Mouse (Mus musculus) MEL (cell line): ENCODE data around the gene Syn3. TPM values are rescaled to one million over a fixed set of nuclear protein-coding genes. Genes with fewer than 3 reads are reported as not detected.

Experiments
- DNase-seq: peaks from one replicate; pipeline ENCODE4 v3.0.0; 2011; ENCODE audit warnings: low read depth, low spot score
- H3K27ac ChIP-seq: 2 replicates; pipeline ENCODE4 v1.5.1; 2012; ENCODE audit warnings: low read depth, mild to moderate bottlenecking, control low read depth, low read length, moderate library complexity; ENCODE audit not compliant: control insufficient read depth
- H3K27me3 ChIP-seq, 2 experiments: fragments of 150-350 bp in 1 of 2; sonication (generic) in 1 of 2; 2 replicates each; pipeline ENCODE4 v1.6.1; 2012; ENCODE audit warnings: low read length in 2 of 2, mild to moderate bottlenecking in 2 of 2, improper control_type of control experiment in 1 of 2, moderate library complexity in 1 of 2; ENCODE audit not compliant: insufficient read depth in 2 of 2, control insufficient read depth in 1 of 2
- H3K36me3 ChIP-seq, 2 experiments: 2 replicates each; pipeline ENCODE4 v1.6.1; 2012 to 2014; ENCODE audit warnings: low read length in 2 of 2, improper control_type of control experiment in 1 of 2, inconsistent platforms in 1 of 2, mild to moderate bottlenecking in 1 of 2; ENCODE audit not compliant: insufficient read depth in 2 of 2, control insufficient read depth in 1 of 2
- H3K4me1 ChIP-seq, 2 experiments: fragments of 150-350 bp in 1 of 2; sonication (generic) in 1 of 2; 2 replicates each; pipeline ENCODE4 v1.6.1; 2012; ENCODE audit warnings: low read length in 2 of 2, improper control_type of control experiment in 1 of 2, mild to moderate bottlenecking in 1 of 2; ENCODE audit not compliant: insufficient read depth in 2 of 2, control insufficient read depth in 1 of 2
- H3K4me3 ChIP-seq, 2 experiments: fragments of 150-350 bp in 1 of 2; sonication (generic) in 1 of 2; 2 replicates each; pipeline ENCODE4 v1.5.1; 2012; ENCODE audit warnings: low read depth in 2 of 2, low read length in 2 of 2, mild to moderate bottlenecking in 2 of 2, moderate library complexity in 2 of 2, control low read depth in 1 of 2, improper control_type of control experiment in 1 of 2; ENCODE audit not compliant: control insufficient read depth in 1 of 2, insufficient read depth in 1 of 2
- H3K79me2 ChIP-seq: 2 replicates; pipeline ENCODE4 v1.6.1; 2012; ENCODE audit warnings: mild to moderate bottlenecking, low read length, moderate library complexity; ENCODE audit not compliant: control insufficient read depth, poor library complexity, insufficient read depth
- H3K9ac ChIP-seq: 2 replicates; pipeline ENCODE4 v1.6.1; 2012; ENCODE audit warnings: low read depth, mild to moderate bottlenecking, control low read depth, low read length, moderate library complexity; ENCODE audit not compliant: control insufficient read depth, poor library complexity, severe bottlenecking
- H3K9me3 ChIP-seq: fragments of 150-350 bp; sonication (generic); replicated peaks from 2 replicates; pipeline ENCODE4 v1.6.1; 2012; ENCODE audit warnings: mild to moderate bottlenecking, low read length, improper control_type of control experiment, moderate library complexity; ENCODE audit not compliant: insufficient read depth
- CHD2 ChIP-seq: IDR thresholded peaks from 2 replicates; pipeline ENCODE4 v1.6.1; 2011; ENCODE audit warnings: low read length, improper control_type of control experiment
- CTCF ChIP-seq, 3 experiments: IDR thresholded peaks in 2 of 3; conservative IDR thresholded peaks in 1 of 3; 2 replicates each; pipeline ENCODE4 v1.5.1; 2011 to 2012; ENCODE audit warnings: low read length in 3 of 3, low read depth in 2 of 3, mild to moderate bottlenecking in 2 of 3, improper control_type of control experiment in 1 of 3, inconsistent platforms in 1 of 3, mixed read lengths in 1 of 3, moderate library complexity in 1 of 3; ENCODE audit not compliant: control insufficient read depth in 1 of 3, insufficient read depth in 1 of 3, poor library complexity in 1 of 3, severe bottlenecking in 1 of 3
- E2F4 ChIP-seq: IDR thresholded peaks from 2 replicates; pipeline ENCODE4 v1.6.1; 2011; ENCODE audit warnings: low read depth, low read length, improper control_type of control experiment, borderline replicate concordance
- GABPA ChIP-seq: IDR thresholded peaks from 2 replicates; pipeline ENCODE4 v1.6.1; 2012; ENCODE audit warnings: low read depth, mild to moderate bottlenecking, inconsistent platforms, low read length, improper control_type of control experiment, moderate library complexity
- GATA1 ChIP-seq: IDR thresholded peaks from 2 replicates; pipeline ENCODE4 v1.6.1; 2011; ENCODE audit warnings: low read depth, low read length, improper control_type of control experiment
- KAT2A ChIP-seq: conservative IDR thresholded peaks from 2 replicates; pipeline ENCODE4 v1.6.1; 2012; ENCODE audit warnings: low read depth, low read length, improper control_type of control experiment, inconsistent platforms
- NELFE ChIP-seq: IDR thresholded peaks from 2 replicates; pipeline ENCODE4 v1.6.1; 2011; ENCODE audit warnings: low read depth, low read length, improper control_type of control experiment
- POLR2A ChIP-seq, 2 experiments: IDR thresholded peaks; 2 replicates each; pipeline ENCODE4 v1.6.1; 2011 to 2012; ENCODE audit warnings: low read length in 2 of 2, mild to moderate bottlenecking in 2 of 2, control low read depth in 1 of 2, improper control_type of control experiment in 1 of 2, low read depth in 1 of 2, moderate library complexity in 1 of 2; ENCODE audit not compliant: control insufficient read depth in 1 of 2, insufficient read depth in 1 of 2, poor library complexity in 1 of 2
- POLR2AphosphoS5 ChIP-seq: IDR thresholded peaks from 2 replicates; pipeline ENCODE4 v1.6.1; 2012; ENCODE audit warnings: low read depth, borderline replicate concordance, mild to moderate bottlenecking, inconsistent platforms, low read length, moderate library complexity, mixed read lengths
- TCF12 ChIP-seq: IDR thresholded peaks from 2 replicates; pipeline ENCODE4 v1.6.1; 2014; ENCODE audit warnings: low read depth, mild to moderate bottlenecking, inconsistent platforms, low read length, improper control_type of control experiment, moderate library complexity
- UBTF ChIP-seq: IDR thresholded peaks from 2 replicates; pipeline ENCODE4 v1.6.1; 2012; ENCODE audit warnings: low read depth, mild to moderate bottlenecking, inconsistent platforms, low read length, improper control_type of control experiment, moderate library complexity, borderline replicate concordance; ENCODE audit not compliant: insufficient read depth
- ZMIZ1 ChIP-seq: IDR thresholded peaks from 2 replicates; pipeline ENCODE4 v1.6.1; 2012; ENCODE audit warnings: low read depth, mild to moderate bottlenecking, inconsistent platforms, low read length, improper control_type of control experiment, moderate library complexity
- ZNF384 ChIP-seq: IDR thresholded peaks from 2 replicates; pipeline ENCODE4 v1.6.1; 2012; ENCODE audit warnings: low read depth, mild to moderate bottlenecking, inconsistent platforms, low read length, improper control_type of control experiment
- polyA plus RNA-seq, 2 experiments: library from polyadenylated mRNA; stranded (reverse) in 1 of 2; unstranded in 1 of 2; fragments of >175 nt in 1 of 2; fragments of >200 nt in 1 of 2; gene quantifications; 2 replicates each; pipeline versions ENCODE4 v1.2.1 to v1.2.4; 2012; ENCODE audit warnings: low replicate concordance in 2 of 2, low read depth in 1 of 2; ENCODE audit not compliant: insufficient read length in 2 of 2, insufficient read depth in 1 of 2, missing spikeins in 1 of 2
- total RNA-seq: library from RNA; depleted of rRNA; stranded (reverse); fragments of 300-350 nt; gene quantifications from 2 replicates; pipeline ENCODE4 v1.2.3, GENCODE M21; 2012

The Syn3 gene
- total and polyA plus RNA-seq, 3 experiments: 0.06 TPM; not detected in 2

- no peak for TF ChIP-seq E2F4
- TF ChIP-seq, all 39 proteins: peak for 0
Measured at GRCm38 (mm10) chr10:86183148-86183885, 315.4 kb downstream of the Syn3 start (continued).

- Histone ChIP-seq H3K36me3 (no peaks in the 10 kb centered on the region), H3K27ac (no peak overlapping the region), H3K9me3 (no peaks in the 10 kb centered on the region), H3K4me3 (no peak overlapping the region), H3K4me1 (no peaks in the 10 kb centered on the region), H3K79me2 (no peaks in the 10 kb centered on the region), H3K9ac (no peak overlapping the region), H3K27me3 (no peaks in the 10 kb centered on the region)
- DNase-seq: peak; percentile 1
- TF ChIP-seq CTCF (IDR thresholded peaks at IDR 0.05 in 2 of 3, conservative IDR thresholded peaks at IDR 0.05 in 1 of 3; ENCODE audit: control insufficient read depth in 1 of 3, insufficient read depth in 1 of 3, low read depth in 2 of 3, low read length in 3 of 3, poor library complexity in 1 of 3, severe bottlenecking in 1 of 3) (peak in 2 of 3 experiments; percentile 13 to 28; a peak in 2 of 6 replicates), ZNF384 (no peak), E2F4 (no peak)
Measured at GRCm38 (mm10) chr10:86182183-86182805, 316.4 kb downstream of the Syn3 start.

GRCm38 (mm10) chr10:86176411-86176810, 322.3 kb downstream of the Syn3 start:
- TF ChIP-seq ZNF384: no peak
- no peak for TF ChIP-seq POLR2A (IDR thresholded peaks at IDR 0.05; ENCODE audit: control insufficient read depth in 1 of 2, insufficient read depth in 1 of 2, low read depth in 1 of 2, low read length in 2 of 2, poor library complexity in 1 of 2)
- no peak for TF ChIP-seq GABPA
- Histone ChIP-seq H3K4me1 (no peaks in the 10 kb centered on the region), H3K9me3 (no peaks in the 10 kb centered on the region), H3K27ac (no peak overlapping the region), H3K79me2 (no peaks in the 10 kb centered on the region), H3K9ac (no peak overlapping the region), H3K36me3 (no peaks in the 10 kb centered on the region), H3K4me3 (no peak overlapping the region), H3K27me3 (no peaks in the 10 kb centered on the region)
- DNase-seq: no peak

GRCm38 (mm10) chr10:86174017-86174416, 324.7 kb downstream of the Syn3 start:
- H3K9ac ChIP-seq: no peak overlapping the region
- H3K27me3 ChIP-seq: no peaks in the 10 kb centered on the region
- TF ChIP-seq NELFE (no peak), KAT2A (no peak), GATA1 (no peak), CHD2 (no peak), ZMIZ1 (no peak), POLR2AphosphoS5 (no peak), CTCF (IDR thresholded peaks at IDR 0.05 in 2 of 3, conservative IDR thresholded peaks at IDR 0.05 in 1 of 3; ENCODE audit: control insufficient read depth in 1 of 3, insufficient read depth in 1 of 3, low read depth in 2 of 3, low read length in 3 of 3, poor library complexity in 1 of 3, severe bottlenecking in 1 of 3) (no peak), UBTF (no peak), TCF12 (no peak)
- TF ChIP-seq, all 39 proteins: peak for 0
- Histone ChIP-seq H3K79me2 (no peaks in the 10 kb centered on the region), H3K27ac (no peak overlapping the region), H3K36me3 (no peaks in the 10 kb centered on the region), H3K4me3 (no peak overlapping the region), H3K4me1 (no peaks in the 10 kb centered on the region), H3K9me3 (no peaks in the 10 kb centered on the region)
- no peak for DNase-seq
